Mouse (Mus musculus): ENCODE measurements around the gene Tead3. TPM values are rescaled to one million over a fixed set of nuclear protein-coding genes. Genes with fewer than 3 reads are reported as not detected.
A peak's percentile ranks its signal among the peaks of the same experiment; 100 is the strongest.

Tead3 gene
- total and polyA plus RNA-seq, 3 experiments = 0.42 TPM; not detected in 2

DNA sequence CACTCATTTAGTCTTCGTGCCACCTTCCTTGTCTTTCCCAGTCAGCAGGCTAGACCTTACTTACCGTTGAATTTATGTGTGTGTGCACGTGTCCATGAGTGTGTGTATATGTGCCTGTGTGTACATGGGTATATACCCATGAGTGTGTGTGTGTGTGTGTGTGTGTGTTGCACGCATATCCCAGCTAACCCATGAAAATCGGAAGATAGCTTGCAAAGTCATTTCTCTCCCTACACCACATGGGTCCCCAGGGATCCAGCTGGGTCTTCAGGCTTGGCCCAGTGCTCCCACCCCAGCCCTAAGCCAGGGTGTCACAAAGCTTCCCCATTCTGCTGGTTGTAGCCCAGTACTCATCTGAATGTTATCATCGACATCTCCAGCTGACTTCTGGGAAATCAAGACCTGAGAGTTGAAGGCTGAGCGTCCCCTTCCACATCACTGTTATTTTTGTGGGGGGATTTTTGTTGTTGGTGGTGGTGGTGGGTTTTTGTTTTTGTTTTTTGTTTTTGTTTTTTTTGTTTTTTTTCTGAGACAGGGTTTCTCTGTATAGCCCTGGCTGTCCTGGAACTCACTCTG lies 68.7 kb downstream of the Tead3 start:
- H3K4me1 ChIP-seq (ENCODE audit: control insufficient read depth in 1 of 2, insufficient read depth in 2 of 2) = peaks cover 29 to 95% of the 10 kb centered on the region in 2 experiments
- dilution Hi-C loops (cut with MboI; ENCODE audit: extremely low pct_ligation_motif_present, extremely low pct_unique_long_range_greater_than_20kb, low sequenced_read_pairs) = no loop called here
- H3K9me3 ChIP-seq (replicated peaks; ENCODE audit: low read length) = no peaks in the 10 kb centered on the region
- H3K4me2 ChIP-seq (ENCODE audit: insufficient read depth, low read depth, poor library complexity, severe bottlenecking) = peak overlapping the region; percentile 37; the same call in 1 of the 2 replicates
- no peaks in the 10 kb centered on the region for H3K27me3 ChIP-seq (replicated peaks)
- TF ChIP-seq BHLHE40 (IDR thresholded peaks at IDR 0.05; ENCODE audit: low read depth, low read length) (peak; percentile 71), ETS1 (conservative IDR thresholded peaks at IDR 0.05; ENCODE audit: low read depth, low read length) (peak; percentile 28; the same call in 1 of the 2 replicates), JUND (conservative IDR thresholded peaks at IDR 0.05; ENCODE audit: low read depth, low read length) (0 out of 2 replicates have a peak, but pooled peaks have one; percentile 15), JUN (IDR thresholded peaks at IDR 0.05; ENCODE audit: insufficient read depth, low read depth, low read length) (peak; percentile 3; the same call in 1 of the 2 replicates), MAX (IDR thresholded peaks at IDR 0.05; ENCODE audit: low read length) (peak; percentile 38; the same call in 1 of the 2 replicates), USF1 (IDR thresholded peaks at IDR 0.05; ENCODE audit: low read depth, low read length) (no peak), NRF1 (IDR thresholded peaks at IDR 0.05; ENCODE audit: low read depth, low read length) (no peak), ZC3H11A (IDR thresholded peaks at IDR 0.05; ENCODE audit: low read depth, low read length) (no peak), ZKSCAN1 (IDR thresholded peaks at IDR 0.05; ENCODE audit: borderline replicate concordance, low read depth, low read length) (no peak), EP300 (IDR thresholded peaks at IDR 0.05; ENCODE audit: low read length) (peak; percentile 84), MEF2A (IDR thresholded peaks at IDR 0.05; ENCODE audit: borderline replicate concordance, low read depth, low read length) (0 out of 2 replicates have a peak, but pooled peaks have one; percentile 28), SMC3 (IDR thresholded peaks at IDR 0.05; ENCODE audit: low read depth, low read length) (no peak), IRF4 (IDR thresholded peaks at IDR 0.05; ENCODE audit: low read depth, low read length) (peak; percentile 83), TCF12 (IDR thresholded peaks at IDR 0.05; ENCODE audit: low read depth, low read length) (peak; percentile 45; the same call in 1 of the 2 replicates), UBTF (IDR thresholded peaks at IDR 0.05; ENCODE audit: low read depth, low read length) (0 out of 2 replicates have a peak, but pooled peaks have one; percentile 30)
- in situ Hi-C loops (cut with MboI; ENCODE audit: low pct_ligation_motif_present, low pct_unique_long_range_greater_than_20kb, low sequenced_read_pairs) = no loop called here
- no peaks in the 10 kb centered on the region for H3K79me2 ChIP-seq (replicated peaks; ENCODE audit: control insufficient read depth, extremely low read depth, insufficient read depth, poor library complexity, severe bottlenecking)
- peak; percentile 95 for DNase-seq (ENCODE audit: extremely low read depth)
- H3K36me3 ChIP-seq (replicated peaks in 1 of 2; ENCODE audit: control insufficient read depth in 1 of 2, insufficient read depth in 1 of 2, low read length in 1 of 2) = peaks cover 4 to 36% of the 10 kb centered on the region in 2 experiments
- H3K4me3 ChIP-seq (replicated peaks in 1 of 3; ENCODE audit: low read depth in 2 of 3, low read length in 2 of 3, poor library complexity in 1 of 3) = peak overlapping the region in 1 of 3 experiments; percentile 5
- no peak overlapping the region for H3K9ac ChIP-seq (ENCODE audit: insufficient read depth, low read depth)
- peak overlapping the region; percentile 17 for H3K27ac ChIP-seq (ENCODE audit: insufficient read depth, low read depth)

Other genes with a start within 250 kb of the Tead3 start
- gene Scube3, start 208.7 kb downstream of the Tead3 start, total RNA-seq (2012; rRNA removed) = 0.08 and 0.50 TPM in 2 replicates
- not detected in 2 replicates for gene Scube3, start 208.7 kb downstream of the Tead3 start, total RNA-seq (2014; rRNA removed)
- 0.10 and 0.19 TPM in 2 replicates for gene Scube3, start 208.7 kb downstream of the Tead3 start, polyA plus RNA-seq (2012; ENCODE audit: insufficient read length, low read depth)
- 7.6 and 14.7 TPM in 2 replicates for gene Zfp523, start 173.7 kb downstream of the Tead3 start, total RNA-seq (2012; rRNA removed)
- gene Zfp523, start 173.7 kb downstream of the Tead3 start, total RNA-seq (2014; rRNA removed) = 2.5 and 3.7 TPM in 2 replicates
- 10.1 and 12.5 TPM in 2 replicates for gene Zfp523, start 173.7 kb downstream of the Tead3 start, polyA plus RNA-seq (2012; ENCODE audit: insufficient read length, low read depth)
- 56.9 and 81.8 TPM in 2 replicates for gene Def6, start 143.0 kb downstream of the Tead3 start, total RNA-seq (2012; rRNA removed)
- gene Def6, start 143.0 kb downstream of the Tead3 start, total RNA-seq (2014; rRNA removed) = 31.3 and 33.3 TPM in 2 replicates
- gene Def6, start 143.0 kb downstream of the Tead3 start, polyA plus RNA-seq (2012; ENCODE audit: insufficient read length, low read depth) = 53.6 and 57.4 TPM in 2 replicates
- 4.1 and 7.3 TPM in 2 replicates for gene Ppard, start 118.1 kb downstream of the Tead3 start, total RNA-seq (2012; rRNA removed)
- 1.8 and 2.9 TPM in 2 replicates for gene Ppard, start 118.1 kb downstream of the Tead3 start, total RNA-seq (2014; rRNA removed)
- 12.7 and 15.5 TPM in 2 replicates for gene Ppard, start 118.1 kb downstream of the Tead3 start, polyA plus RNA-seq (2012; ENCODE audit: insufficient read length, low read depth)
- 26.9 and 29.6 TPM in 2 replicates for gene Fance, start 37.3 kb downstream of the Tead3 start, total RNA-seq (2012; rRNA removed)
- 11.4 and 17.4 TPM in 2 replicates for gene Fance, start 37.3 kb downstream of the Tead3 start, total RNA-seq (2014; rRNA removed)
- gene Fance, start 37.3 kb downstream of the Tead3 start, polyA plus RNA-seq (2012; ENCODE audit: insufficient read length, low read depth) = 35.8 and 37.9 TPM in 2 replicates
- gene Rpl10a, start 22.3 kb downstream of the Tead3 start, total RNA-seq (2012; rRNA removed) = 3,510 and 4,144 TPM in 2 replicates
- 2,222 and 3,467 TPM in 2 replicates for gene Rpl10a, start 22.3 kb downstream of the Tead3 start, total RNA-seq (2014; rRNA removed)
- 1,605 and 1,846 TPM in 2 replicates for gene Rpl10a, start 22.3 kb downstream of the Tead3 start, polyA plus RNA-seq (2012; ENCODE audit: insufficient read length, low read depth)
- 0.17 TPM in 1 of 2 replicates, not detected in the other for gene Tulp1, start 14.4 kb upstream of the Tead3 start, total RNA-seq (2012; rRNA removed)
- not detected in 2 replicates for gene Tulp1, start 14.4 kb upstream of the Tead3 start, total RNA-seq (2014; rRNA removed)
- gene Tulp1, start 14.4 kb upstream of the Tead3 start, polyA plus RNA-seq (2012; ENCODE audit: insufficient read length, low read depth) = not detected in 2 replicates
- 14.4 and 17.5 TPM in 2 replicates for gene Fkbp5, start 166.7 kb upstream of the Tead3 start, total RNA-seq (2012; rRNA removed)
- gene Fkbp5, start 166.7 kb upstream of the Tead3 start, total RNA-seq (2014; rRNA removed) = 21.5 and 22.6 TPM in 2 replicates
- gene Fkbp5, start 166.7 kb upstream of the Tead3 start, polyA plus RNA-seq (2012; ENCODE audit: insufficient read length, low read depth) = 31.4 and 35.3 TPM in 2 replicates
- gene Armc12, start 180.0 kb upstream of the Tead3 start, total RNA-seq (2012; rRNA removed) = not detected in 2 replicates
- gene Armc12, start 180.0 kb upstream of the Tead3 start, total RNA-seq (2014; rRNA removed) = not detected in 2 replicates
- not detected in 2 replicates for gene Armc12, start 180.0 kb upstream of the Tead3 start, polyA plus RNA-seq (2012; ENCODE audit: insufficient read length, low read depth)
- gene Clpsl2, start 198.6 kb upstream of the Tead3 start, total RNA-seq (2012; rRNA removed) = not detected in 2 replicates
- gene Clpsl2, start 198.6 kb upstream of the Tead3 start, total RNA-seq (2014; rRNA removed) = not detected in 2 replicates
- gene Clpsl2, start 198.6 kb upstream of the Tead3 start, polyA plus RNA-seq (2012; ENCODE audit: insufficient read length, low read depth) = not detected in 2 replicates
- not detected in 2 replicates for gene Clps, start 209.9 kb upstream of the Tead3 start, total RNA-seq (2012; rRNA removed)
- not detected in 2 replicates for gene Clps, start 209.9 kb upstream of the Tead3 start, total RNA-seq (2014; rRNA removed)
- not detected in 2 replicates for gene Clps, start 209.9 kb upstream of the Tead3 start, polyA plus RNA-seq (2012; ENCODE audit: insufficient read length, low read depth)
- gene Lhfpl5, start 224.8 kb upstream of the Tead3 start, total RNA-seq (2012; rRNA removed) = 0.08 TPM in 1 of 2 replicates, not detected in the other
- gene Lhfpl5, start 224.8 kb upstream of the Tead3 start, total RNA-seq (2014; rRNA removed) = not detected in 2 replicates
- gene Lhfpl5, start 224.8 kb upstream of the Tead3 start, polyA plus RNA-seq (2012; ENCODE audit: insufficient read length, low read depth) = not detected in 2 replicates